Mouse (Mus musculus) embryonic facial prominence, embryonic 14.5 days (tissue): ENCODE results near the gene Prim2. TPM values are rescaled to one million over a fixed set of nuclear protein-coding genes. Genes with fewer than 3 reads are reported as not detected.

Experiments used
- ATAC-seq: fragments of 200-750 bp; cut with Nextera tagmentation; 2 replicates; pipeline ENCODE4 v1.8.0; 2017; ENCODE audit warnings: low read depth, moderate number of reproducible peaks, moderate TSS enrichment
- DNase-seq: peaks from one replicate; pipeline ENCODE4 v3.0.0-alpha.2; 2015; ENCODE audit warnings: low spot score
- H3K27ac ChIP-seq: fragments of 300-500 bp; sonication (generic); replicated peaks from 2 replicates; pipeline ENCODE4 v1.5.1; 2014; ENCODE audit warnings: low read depth, mild to moderate bottlenecking, low read length, moderate library complexity
- H3K27me3 ChIP-seq: fragments of 300-500 bp; sonication (generic); replicated peaks from 2 replicates; pipeline ENCODE4 v1.6.1; 2014; ENCODE audit warnings: low read length; ENCODE audit not compliant: control insufficient read depth, insufficient read depth
- H3K36me3 ChIP-seq: fragments of 300-500 bp; sonication (generic); 2 replicates; pipeline ENCODE4 v1.6.1; 2014; ENCODE audit warnings: low read length, mixed read lengths; ENCODE audit not compliant: control insufficient read depth, insufficient read depth
- H3K4me1 ChIP-seq: fragments of 300-500 bp; sonication (generic); 2 replicates; pipeline ENCODE4 v1.6.1; 2014; ENCODE audit warnings: antibody characterized with exemption, low read length; ENCODE audit not compliant: control insufficient read depth, insufficient read depth
- H3K4me2 ChIP-seq: fragments of 300-500 bp; sonication (generic); 2 replicates; pipeline ENCODE4 v1.6.1; 2014; ENCODE audit warnings: low read depth, mild to moderate bottlenecking, low read length, moderate library complexity, mixed read lengths
- H3K4me3 ChIP-seq: fragments of 300-500 bp; sonication (generic); 2 replicates; pipeline ENCODE4 v1.5.1; 2014; ENCODE audit warnings: low read depth, mild to moderate bottlenecking, low read length
- H3K9ac ChIP-seq: fragments of 300-500 bp; sonication (generic); 2 replicates; pipeline ENCODE4 v1.6.1; 2014; ENCODE audit warnings: low read depth, mild to moderate bottlenecking, low read length, moderate library complexity, mixed read lengths
- H3K9me3 ChIP-seq: fragments of 300-500 bp; sonication (generic); 2 replicates; pipeline ENCODE4 v1.6.1; 2016; ENCODE audit warnings: low read length; ENCODE audit not compliant: control insufficient read depth
- WGBS: fragments of 180-500 bp; shearing (Covaris S2); extraction: QIAGEN DNeasy Blood & Tissue Kit; methylation state at CpG from one replicate; pipeline ENCODE4 v1.1.7; 2014; 5-methylcytosine and 5-hydroxymethylcytosine counted together
- polyA plus RNA-seq: library from polyadenylated mRNA; unstranded; fragments of >200 nt; fragmentation: Nextera tagmentation; extraction: Ambion mirVana; gene quantifications from 2 replicates; pipeline ENCODE4 v1.2.1, GENCODE M21; 2014

Prim2 gene
- polyA plus RNA-seq, 1 experiment from 2014 or later = 26.6 TPM

- Histone ChIP-seq H3K4me3 (no peak overlapping the region), H3K9me3 (no peaks in the 10 kb centered on the region), H3K9ac (no peak overlapping the region), H3K36me3 (0 out of 2 replicates have a peak, but pooled peaks cover 6% of the 10 kb centered on the region), H3K27me3 (no peaks in the 10 kb centered on the region), H3K4me2 (no peak overlapping the region), H3K27ac (no peak overlapping the region), H3K4me1 (no peaks in the 10 kb centered on the region)
- WGBS = 80% methylated on average over 8 of the region's 8 CpGs
- no peak for DNase-seq
- no peak for ATAC-seq
These were observed 154.5 kb downstream of the Prim2 start for GRCm38 (mm10) chr1:33515124-33515523.

GRCm38 (mm10) chr1:33511310-33511709, 158.3 kb downstream of the Prim2 start:
- ATAC-seq = no peak
- 93% methylated on average over 4 of the region's 4 CpGs for WGBS
- H3K9me3 ChIP-seq = no peaks in the 10 kb centered on the region

GRCm38 (mm10) chr1:33504371-33504770, 165.2 kb downstream of the Prim2 start:
- Histone ChIP-seq H3K27me3 (no peaks in the 10 kb centered on the region), H3K4me2 (no peak overlapping the region), H3K27ac (no peak overlapping the region), H3K4me1 (no peaks in the 10 kb centered on the region), H3K9me3 (no peaks in the 10 kb centered on the region), H3K4me3 (no peak overlapping the region), H3K9ac (no peak overlapping the region), H3K36me3 (no peaks in the 10 kb centered on the region)
- 91% methylated on average over 5 of the region's 5 CpGs for WGBS
- DNase-seq (no peak), ATAC-seq (no peak)

More at GRCm38 (mm10) chr1:33511310-33511709, 158.3 kb downstream of the Prim2 start:
- Histone ChIP-seq H3K27ac (no peak overlapping the region), H3K4me2 (no peak overlapping the region), H3K9ac (no peak overlapping the region), H3K27me3 (no peaks in the 10 kb centered on the region), H3K4me1 (no peaks in the 10 kb centered on the region), H3K36me3 (0 out of 2 replicates have a peak, but pooled peaks cover 6% of the 10 kb centered on the region), H3K4me3 (no peak overlapping the region)
- no peak for DNase-seq

- Histone ChIP-seq H3K4me2 (no peak overlapping the region), H3K27me3 (no peaks in the 10 kb centered on the region), H3K4me1 (no peaks in the 10 kb centered on the region), H3K36me3 (no peaks in the 10 kb centered on the region), H3K4me3 (no peak overlapping the region), H3K9me3 (no peaks in the 10 kb centered on the region), H3K27ac (no peak overlapping the region), H3K9ac (no peak overlapping the region)
- WGBS = 70% methylated on average over 7 of the region's 7 CpGs
- no peak for DNase-seq
- no peak for ATAC-seq
These were observed 166.7 kb downstream of the Prim2 start for GRCm38 (mm10) chr1:33502890-33503289.

- Histone ChIP-seq H3K9ac (no peak overlapping the region), H3K4me2 (no peak overlapping the region), H3K36me3 (no peaks in the 10 kb centered on the region), H3K4me1 (no peaks in the 10 kb centered on the region), H3K9me3 (no peaks in the 10 kb centered on the region), H3K27me3 (no peaks in the 10 kb centered on the region), H3K4me3 (no peak overlapping the region), H3K27ac (no peak overlapping the region)
- DNase-seq (no peak), ATAC-seq (no peak)
- WGBS = 57% methylated on average over 1 of the region's 1 CpGs
These were observed 167.3 kb downstream of the Prim2 start for GRCm38 (mm10) chr1:33502298-33502697.

- Histone ChIP-seq H3K27me3 (no peaks in the 10 kb centered on the region), H3K4me2 (no peak overlapping the region), H3K4me3 (no peak overlapping the region), H3K9me3 (no peaks in the 10 kb centered on the region), H3K27ac (no peak overlapping the region), H3K4me1 (no peaks in the 10 kb centered on the region), H3K9ac (no peak overlapping the region), H3K36me3 (no peaks in the 10 kb centered on the region)
- ATAC-seq (peak; percentile 78), DNase-seq (peak; percentile 29)
- WGBS = 80% methylated on average over 9 of the region's 9 CpGs
These were observed 169.5 kb downstream of the Prim2 start for GRCm38 (mm10) chr1:33500111-33500510.

GRCm38 (mm10) chr1:33499603-33500002, 170.0 kb downstream of the Prim2 start:
- Histone ChIP-seq H3K27me3 (no peaks in the 10 kb centered on the region), H3K4me2 (no peak overlapping the region), H3K9ac (no peak overlapping the region), H3K36me3 (no peaks in the 10 kb centered on the region), H3K27ac (no peak overlapping the region), H3K4me1 (no peaks in the 10 kb centered on the region), H3K4me3 (no peak overlapping the region), H3K9me3 (no peaks in the 10 kb centered on the region)
- ATAC-seq = no peak; the same call in 1 of the 2 replicates
- DNase-seq = no peak
- 79% methylated on average over 4 of the region's 4 CpGs for WGBS

- H3K9me3 ChIP-seq = no peaks in the 10 kb centered on the region
- H3K27ac ChIP-seq = no peak overlapping the region
- no peaks in the 10 kb centered on the region for H3K27me3 ChIP-seq
- no peaks in the 10 kb centered on the region for H3K36me3 ChIP-seq
- no peak overlapping the region for H3K4me2 ChIP-seq
- no peak overlapping the region for H3K9ac ChIP-seq
- WGBS = 84% methylated on average over 4 of the region's 4 CpGs
- DNase-seq = no peak
- H3K4me1 ChIP-seq = no peaks in the 10 kb centered on the region
- H3K4me3 ChIP-seq = no peak overlapping the region
- ATAC-seq = no peak
These were observed 173.5 kb downstream of the Prim2 start for GRCm38 (mm10) chr1:33496128-33496527.

- no peaks in the 10 kb centered on the region for H3K9me3 ChIP-seq
- H3K9ac ChIP-seq = no peak overlapping the region
- H3K27ac ChIP-seq = no peak overlapping the region
- no peak overlapping the region for H3K4me3 ChIP-seq
- ATAC-seq (0 out of 2 replicates have a peak, but pooled peaks have one; percentile 13), DNase-seq (no peak)
- H3K27me3 ChIP-seq = no peaks in the 10 kb centered on the region
- H3K4me2 ChIP-seq = no peak overlapping the region
- H3K4me1 ChIP-seq = no peaks in the 10 kb centered on the region
- H3K36me3 ChIP-seq = no peaks in the 10 kb centered on the region
- whole genome bisulfite sequencing = 51% methylated on average over 3 of the region's 3 CpGs
These were observed 174.0 kb downstream of the Prim2 start for GRCm38 (mm10) chr1:33495586-33495985.
